Mouse (Mus musculus) right cerebral cortex, postnatal 25 days (tissue): ENCODE measurements at regions not wholly inside any gene's neighbourhood (a gene's known extent, or its start where the extent isn't known, plus 50 kb on each side); places are given as distances from the start of the nearest gene placed in this dataset.

ENCODE experiments used
- DNase-seq: peaks from one replicate; pipeline ENCODE4 v3.0.0; 2022

GRCm38 (mm10) chr16:5454243-5454642 is 198.5 kb upstream of the Eef2kmt start:
- DNase-seq: no peak

- DNase-seq: no peak
Measured at GRCm38 (mm10) chr16:5452971-5453370, 197.2 kb upstream of the Eef2kmt start.

- DNase-seq: no peak
Measured at GRCm38 (mm10) chr16:5445776-5446175, 190.0 kb upstream of the Eef2kmt start.

- no peak for DNase-seq
Measured at GRCm38 (mm10) chr16:5444785-5445184, 189.0 kb upstream of the Eef2kmt start.

- DNase-seq: no peak
Measured at GRCm38 (mm10) chr16:5439717-5440116, 183.9 kb upstream of the Eef2kmt start.

- no peak for DNase-seq
Measured at GRCm38 (mm10) chr16:5438405-5438804, 182.6 kb upstream of the Eef2kmt start.

- DNase-seq: no peak
Measured at GRCm38 (mm10) chr16:5431689-5432088, 175.9 kb upstream of the Eef2kmt start.

- peak; percentile 25 for DNase-seq
Measured at GRCm38 (mm10) chr16:5431111-5431510, 175.3 kb upstream of the Eef2kmt start.

GRCm38 (mm10) chr16:5429466-5429865 is 173.7 kb upstream of the Eef2kmt start:
- DNase-seq: no peak

- DNase-seq: no peak
Measured at GRCm38 (mm10) chr16:5425908-5426307, 170.1 kb upstream of the Eef2kmt start.

GRCm38 (mm10) chr16:5422041-5422440 is 166.3 kb upstream of the Eef2kmt start:
- no peak for DNase-seq

GRCm38 (mm10) chr16:5421591-5421990 is 165.8 kb upstream of the Eef2kmt start:
- DNase-seq: no peak

GRCm38 (mm10) chr16:5419467-5419866 is 163.7 kb upstream of the Eef2kmt start:
- DNase-seq: no peak

GRCm38 (mm10) chr16:5418462-5419197 is 162.8 kb upstream of the Eef2kmt start:
- DNase-seq: no peak

- no peak for DNase-seq
Measured at GRCm38 (mm10) chr16:5415310-5415709, 159.5 kb upstream of the Eef2kmt start.

GRCm38 (mm10) chr16:5411819-5412385 is 156.1 kb upstream of the Eef2kmt start:
- DNase-seq: no peak

GRCm38 (mm10) chr16:5406711-5407110 is 150.9 kb upstream of the Eef2kmt start:
- peak; percentile 46 for DNase-seq

GRCm38 (mm10) chr16:5393336-5393735 is 137.6 kb upstream of the Eef2kmt start:
- no peak for DNase-seq

GRCm38 (mm10) chr16:5382930-5383329 is 127.1 kb upstream of the Eef2kmt start:
- peak; percentile 32 for DNase-seq

- peak; percentile 19 for DNase-seq
Measured at GRCm38 (mm10) chr16:5382228-5382884, 126.6 kb upstream of the Eef2kmt start.

- DNase-seq: no peak
Measured at GRCm38 (mm10) chr16:5380626-5381025, 124.8 kb upstream of the Eef2kmt start.

GRCm38 (mm10) chr16:5377001-5377400 is 121.2 kb upstream of the Eef2kmt start:
- no peak for DNase-seq

- no peak for DNase-seq
Measured at GRCm38 (mm10) chr16:5374818-5375605, 119.2 kb upstream of the Eef2kmt start.
